Mouse (Mus musculus): ENCODE data around the gene Snx9. TPM values are rescaled to one million over a fixed set of nuclear protein-coding genes. Genes with fewer than 3 reads are reported as not detected.
A peak's percentile ranks its signal among the peaks of the same experiment; 100 is the strongest.

Snx9 gene
- polyA plus RNA-seq (2014; fragmentation: Nextera tagmentation; extraction: Ambion mirVana), result 30.4 and 31.2 TPM in 2 replicates

DNA sequence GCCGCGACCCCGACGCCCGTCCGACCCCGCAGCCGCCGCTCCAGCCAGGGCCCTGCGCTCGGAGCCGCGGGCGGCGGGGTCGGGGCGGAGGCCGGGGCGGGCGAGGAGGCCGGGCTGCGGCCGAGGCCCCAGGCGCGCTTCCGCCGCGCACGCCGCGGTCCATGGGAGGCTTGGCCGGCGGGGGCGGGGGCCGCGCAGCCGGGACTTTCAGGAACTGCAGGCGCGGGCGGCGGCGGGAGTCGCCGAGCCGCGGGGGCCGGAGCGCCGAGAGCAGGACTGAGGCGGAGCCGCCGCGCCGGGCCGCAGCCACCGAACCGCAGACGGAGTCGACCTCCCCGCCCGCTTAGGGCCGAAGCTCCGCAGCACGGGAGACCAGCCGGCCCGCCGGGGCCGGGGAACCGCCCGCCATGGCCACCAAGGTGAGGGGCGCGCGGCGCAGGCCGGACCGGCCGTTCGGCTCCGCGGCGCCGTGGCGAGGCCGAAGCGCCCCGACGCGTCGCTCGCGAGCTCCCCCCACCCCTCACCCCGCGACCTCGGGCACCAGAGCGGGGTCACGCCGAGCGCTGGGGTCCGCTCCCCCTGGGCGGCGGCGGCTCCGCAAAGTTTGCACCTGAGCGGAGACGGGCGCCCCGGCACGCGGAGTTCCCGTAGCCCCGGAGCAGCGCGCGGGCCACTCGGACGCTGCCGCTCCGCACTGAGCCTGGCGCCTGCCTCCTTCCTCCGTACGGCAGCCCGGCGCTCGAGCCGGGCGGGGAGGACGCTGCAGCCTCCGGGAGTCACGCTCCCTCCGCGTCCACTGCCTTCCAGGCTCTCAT, at the start of gene Snx9:
Gene Snx9 (plus strand): TSS at position 202 of the 815 bp plus-strand sequence.
- Histone ChIP-seq H3K36me3 (replicated peaks; ENCODE audit: control insufficient read depth, insufficient read depth, low read depth, low read length) (no peaks in the 10 kb centered on the region), H3K9me3 (replicated peaks; ENCODE audit: control insufficient read depth, low read length) (no peaks in the 10 kb centered on the region), H3K27me3 (ENCODE audit: control insufficient read depth, insufficient read depth, low read length) (no peaks in the 10 kb centered on the region)

DNA sequence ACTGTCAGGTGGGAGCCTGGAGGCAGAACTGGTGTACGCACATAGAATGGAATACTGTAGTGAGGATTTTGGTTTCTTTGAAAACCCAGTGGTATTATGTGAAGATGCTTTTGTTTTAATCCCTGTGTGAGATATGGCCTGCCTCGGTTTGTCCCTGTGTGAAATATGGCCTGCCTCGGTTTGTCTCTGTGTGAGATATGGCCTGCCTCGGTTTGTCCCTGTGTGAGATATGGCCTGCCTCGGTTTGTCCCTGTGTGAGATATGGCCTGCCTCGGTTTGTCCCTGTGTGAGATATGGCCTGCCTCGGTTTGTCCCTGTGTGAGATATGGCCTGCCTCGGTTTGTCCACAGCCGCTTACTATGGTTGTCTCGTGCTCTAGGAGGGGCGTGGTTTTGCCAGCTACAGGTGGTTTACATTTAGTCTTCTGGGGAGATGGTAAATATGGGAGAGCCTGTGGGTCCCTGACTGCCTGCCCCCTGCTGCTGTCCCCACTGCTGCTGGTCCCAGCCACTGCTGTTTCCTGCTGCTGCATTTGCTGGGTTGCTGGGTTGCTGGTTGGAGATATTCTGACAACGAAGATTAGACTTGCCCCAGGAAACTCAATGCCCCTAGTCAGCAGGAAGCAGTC, 48.9 kb upstream of the Snx9 start:
- Histone ChIP-seq H3K4me1 (ENCODE audit: control insufficient read depth, insufficient read depth, low read length) (no peaks in the 10 kb centered on the region), H3K36me3 (replicated peaks; ENCODE audit: control insufficient read depth, insufficient read depth, low read depth, low read length) (no peaks in the 10 kb centered on the region), H3K27ac (replicated peaks; ENCODE audit: low read depth, low read length) (no peak overlapping the region), H3K4me2 (ENCODE audit: low read depth, low read length) (no peak overlapping the region), H3K9ac (replicated peaks; ENCODE audit: low read length) (no peak overlapping the region), H3K9me3 (replicated peaks; ENCODE audit: control insufficient read depth, low read length) (no peaks in the 10 kb centered on the region), H3K4me3 (ENCODE audit: low read depth, low read length) (no peak overlapping the region), H3K27me3 (ENCODE audit: control insufficient read depth, insufficient read depth, low read length) (no peaks in the 10 kb centered on the region)
- DNase-seq (ENCODE audit: low spot score) (no peak), ATAC-seq (replicated peaks; ENCODE audit: insufficient number of reproducible peaks, low FRiP score, low TSS enrichment, low read depth) (no peak)
- 84% methylated on average over 11 of the region's 12 CpGs for WGBS

More for the DNA sequence above, at the start of gene Snx9:
- Histone ChIP-seq H3K4me2 (ENCODE audit: low read depth, low read length) (peak within 1 kb of the TSS; percentile 84), H3K27ac (replicated peaks; ENCODE audit: low read depth, low read length) (peak within 1 kb of the TSS; percentile 96), H3K4me3 (ENCODE audit: low read depth, low read length) (peak within 1 kb of the TSS; percentile 84), H3K9ac (replicated peaks; ENCODE audit: low read length) (peak within 1 kb of the TSS; percentile 98), H3K4me1 (ENCODE audit: control insufficient read depth, insufficient read depth, low read length) (no peaks in the 10 kb centered on the region)
- under 1% methylated on average over 81 of the region's 131 CpGs for WGBS
- ATAC-seq (replicated peaks; ENCODE audit: insufficient number of reproducible peaks, low FRiP score, low TSS enrichment, low read depth) (peak; percentile 84), DNase-seq (ENCODE audit: low spot score) (peak; percentile 77)

DNA sequence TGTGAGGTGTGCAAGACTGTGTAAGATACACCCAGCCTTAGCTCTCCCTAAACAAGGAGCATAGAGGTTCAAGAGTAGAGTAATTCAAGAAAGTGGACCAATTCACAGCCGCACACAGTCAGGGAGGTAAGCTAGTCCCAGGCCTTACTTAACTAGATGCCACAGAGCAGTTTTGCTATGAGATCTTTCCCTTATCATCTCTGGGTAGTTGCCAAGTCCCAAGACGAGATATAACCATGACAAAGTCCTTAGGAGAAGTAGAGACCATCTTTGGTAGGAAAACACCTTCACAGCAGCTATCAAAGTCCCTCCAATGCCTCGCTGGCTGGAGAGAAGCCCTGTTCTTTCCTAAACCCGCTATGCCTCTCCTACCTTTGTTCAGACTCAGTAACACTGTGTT, 47.5 kb upstream of the Snx9 start:
- ATAC-seq (replicated peaks; ENCODE audit: insufficient number of reproducible peaks, low FRiP score, low TSS enrichment, low read depth) (no peak), DNase-seq (ENCODE audit: low spot score) (no peak)
- Histone ChIP-seq H3K4me2 (ENCODE audit: low read depth, low read length) (no peak overlapping the region), H3K36me3 (replicated peaks; ENCODE audit: control insufficient read depth, insufficient read depth, low read depth, low read length) (no peaks in the 10 kb centered on the region), H3K9me3 (replicated peaks; ENCODE audit: control insufficient read depth, low read length) (no peaks in the 10 kb centered on the region), H3K9ac (replicated peaks; ENCODE audit: low read length) (no peak overlapping the region), H3K4me3 (ENCODE audit: low read depth, low read length) (no peak overlapping the region), H3K27me3 (ENCODE audit: control insufficient read depth, insufficient read depth, low read length) (no peaks in the 10 kb centered on the region), H3K4me1 (ENCODE audit: control insufficient read depth, insufficient read depth, low read length) (no peaks in the 10 kb centered on the region), H3K27ac (replicated peaks; ENCODE audit: low read depth, low read length) (no peak overlapping the region)
- WGBS, result 72% methylated on average over 4 of the region's 4 CpGs

DNA sequence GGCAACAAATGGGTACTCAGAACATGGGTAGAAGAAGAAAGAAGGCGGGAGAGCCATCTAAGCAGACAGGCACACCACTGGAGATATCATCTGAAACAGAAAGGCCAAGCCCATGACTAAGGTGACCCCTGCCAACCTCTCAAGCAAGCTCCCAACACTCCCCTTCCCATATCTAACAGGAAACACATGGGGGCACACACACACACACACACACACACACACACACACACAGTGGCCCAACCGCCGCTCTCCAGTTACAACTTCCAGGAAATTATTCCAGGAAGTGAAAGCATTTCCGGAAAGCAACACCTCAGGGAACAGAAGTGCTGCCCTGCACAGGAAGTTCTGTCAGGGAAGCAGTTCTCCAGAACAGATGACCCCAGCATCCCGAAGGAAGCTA, 46.9 kb upstream of the Snx9 start:
- H3K9me3 ChIP-seq (replicated peaks; ENCODE audit: control insufficient read depth, low read length), result no peaks in the 10 kb centered on the region
- WGBS, result 61% methylated on average over 5 of the region's 5 CpGs
- no peaks in the 10 kb centered on the region for H3K27me3 ChIP-seq (ENCODE audit: control insufficient read depth, insufficient read depth, low read length)
- H3K27ac ChIP-seq (replicated peaks; ENCODE audit: low read depth, low read length), result no peak overlapping the region
- ATAC-seq (replicated peaks; ENCODE audit: insufficient number of reproducible peaks, low FRiP score, low TSS enrichment, low read depth), result no peak
- DNase-seq (ENCODE audit: low spot score), result no peak
- H3K4me2 ChIP-seq (ENCODE audit: low read depth, low read length), result no peak overlapping the region
- H3K9ac ChIP-seq (replicated peaks; ENCODE audit: low read length), result no peak overlapping the region
- H3K4me1 ChIP-seq (ENCODE audit: control insufficient read depth, insufficient read depth, low read length), result no peaks in the 10 kb centered on the region
- H3K4me3 ChIP-seq (ENCODE audit: low read depth, low read length), result no peak overlapping the region
- H3K36me3 ChIP-seq (replicated peaks; ENCODE audit: control insufficient read depth, insufficient read depth, low read depth, low read length), result no peaks in the 10 kb centered on the region

DNA sequence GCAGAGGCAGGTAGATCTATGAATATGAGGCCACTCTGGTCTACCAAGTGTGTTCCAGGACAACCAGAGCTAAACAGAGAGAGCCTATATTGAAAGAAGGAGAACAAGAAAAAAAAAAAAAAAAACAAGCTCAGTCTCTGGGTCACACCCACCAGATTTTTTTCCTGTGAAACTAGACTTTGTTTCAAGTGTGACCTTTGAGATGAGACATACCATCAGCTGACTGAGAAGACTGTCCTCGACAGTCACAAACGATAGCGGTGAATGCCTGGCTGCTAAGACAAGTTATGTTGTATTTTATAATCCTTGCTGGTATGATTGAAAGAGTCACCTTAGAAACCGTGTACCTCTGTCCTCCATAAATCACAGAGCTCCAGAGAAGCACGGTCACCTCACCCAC, 45.8 kb upstream of the Snx9 start:
- Histone ChIP-seq H3K27me3 (ENCODE audit: control insufficient read depth, insufficient read depth, low read length) (no peaks in the 10 kb centered on the region), H3K9me3 (replicated peaks; ENCODE audit: control insufficient read depth, low read length) (no peaks in the 10 kb centered on the region), H3K4me2 (ENCODE audit: low read depth, low read length) (no peak overlapping the region), H3K36me3 (replicated peaks; ENCODE audit: control insufficient read depth, insufficient read depth, low read depth, low read length) (no peaks in the 10 kb centered on the region), H3K9ac (replicated peaks; ENCODE audit: low read length) (no peak overlapping the region), H3K27ac (replicated peaks; ENCODE audit: low read depth, low read length) (no peak overlapping the region), H3K4me3 (ENCODE audit: low read depth, low read length) (no peak overlapping the region), H3K4me1 (ENCODE audit: control insufficient read depth, insufficient read depth, low read length) (no peaks in the 10 kb centered on the region)
- DNase-seq (ENCODE audit: low spot score) (no peak), ATAC-seq (replicated peaks; ENCODE audit: insufficient number of reproducible peaks, low FRiP score, low TSS enrichment, low read depth) (no peak)
- 73% methylated on average over 5 of the region's 5 CpGs for WGBS

DNA sequence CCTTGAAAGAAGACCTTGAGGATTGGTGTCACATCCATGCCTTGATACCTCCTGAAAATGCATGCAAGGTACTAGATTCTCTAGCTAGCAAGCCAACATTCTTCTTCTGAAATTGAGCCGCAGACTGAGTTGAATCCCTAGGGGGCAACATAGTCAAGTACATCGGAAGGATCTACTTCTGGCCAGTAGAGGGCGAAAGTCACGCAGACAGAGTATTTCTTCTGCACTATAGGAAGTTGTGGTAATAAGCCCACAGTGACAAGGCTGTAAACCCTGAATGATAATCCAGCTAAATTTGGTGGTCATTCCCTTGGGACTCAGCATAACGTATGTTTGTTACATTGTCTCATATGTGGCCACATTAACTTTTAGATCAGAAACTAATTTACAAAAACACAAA, 45.3 kb upstream of the Snx9 start:
- H3K27me3 ChIP-seq (ENCODE audit: control insufficient read depth, insufficient read depth, low read length), result no peaks in the 10 kb centered on the region
- DNase-seq (ENCODE audit: low spot score) (peak; percentile 90), ATAC-seq (replicated peaks; ENCODE audit: insufficient number of reproducible peaks, low FRiP score, low TSS enrichment, low read depth) (0 out of 2 replicates have a peak, but pooled peaks have one; percentile 48)
- no peak overlapping the region for H3K27ac ChIP-seq (replicated peaks; ENCODE audit: low read depth, low read length)
- WGBS, result 4% methylated on average over 5 of the region's 5 CpGs
- H3K9me3 ChIP-seq (replicated peaks; ENCODE audit: control insufficient read depth, low read length), result no peaks in the 10 kb centered on the region
- no peaks in the 10 kb centered on the region for H3K36me3 ChIP-seq (replicated peaks; ENCODE audit: control insufficient read depth, insufficient read depth, low read depth, low read length)
- no peak overlapping the region for H3K4me3 ChIP-seq (ENCODE audit: low read depth, low read length)
- no peak overlapping the region for H3K9ac ChIP-seq (replicated peaks; ENCODE audit: low read length)
- no peaks in the 10 kb centered on the region for H3K4me1 ChIP-seq (ENCODE audit: control insufficient read depth, insufficient read depth, low read length)
- no peak overlapping the region for H3K4me2 ChIP-seq (ENCODE audit: low read depth, low read length)

DNA sequence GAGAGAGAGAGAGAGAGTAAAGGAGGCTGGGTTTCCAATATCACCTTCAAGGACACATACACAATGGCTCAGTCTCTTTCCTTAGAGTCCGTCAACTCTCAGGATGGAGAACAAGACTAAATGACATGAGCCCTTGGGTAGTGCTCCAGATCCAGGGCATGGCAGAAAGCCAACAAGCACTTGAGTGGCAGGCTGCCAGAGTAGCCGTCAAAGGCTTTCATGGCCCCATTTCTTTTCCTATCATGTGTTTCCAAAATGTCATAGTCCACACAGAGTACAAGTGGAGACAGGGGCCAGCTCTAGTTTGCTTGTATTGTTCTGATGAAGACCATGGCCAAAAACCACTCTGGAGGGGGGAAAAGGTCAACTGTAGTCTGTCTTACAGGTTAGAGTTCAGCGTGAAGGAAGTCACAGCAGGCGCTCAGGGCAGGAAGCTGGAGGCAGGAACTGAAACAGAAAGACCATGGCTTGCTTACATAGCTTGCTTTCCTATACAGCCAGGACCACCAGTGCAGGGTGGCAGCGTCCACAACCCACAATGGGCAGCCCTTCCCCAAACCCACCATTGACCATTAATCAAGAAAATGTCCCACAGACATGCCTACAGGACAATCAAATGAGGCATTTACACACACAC, 43.9 kb upstream of the Snx9 start:
- H3K9me3 ChIP-seq (replicated peaks; ENCODE audit: control insufficient read depth, low read length), result no peaks in the 10 kb centered on the region
- no peaks in the 10 kb centered on the region for H3K4me1 ChIP-seq (ENCODE audit: control insufficient read depth, insufficient read depth, low read length)
- H3K9ac ChIP-seq (replicated peaks; ENCODE audit: low read length), result no peak overlapping the region
- DNase-seq (ENCODE audit: low spot score) (no peak), ATAC-seq (replicated peaks; ENCODE audit: insufficient number of reproducible peaks, low FRiP score, low TSS enrichment, low read depth) (no peak)
- no peaks in the 10 kb centered on the region for H3K36me3 ChIP-seq (replicated peaks; ENCODE audit: control insufficient read depth, insufficient read depth, low read depth, low read length)
- H3K27ac ChIP-seq (replicated peaks; ENCODE audit: low read depth, low read length), result no peak overlapping the region
- H3K27me3 ChIP-seq (ENCODE audit: control insufficient read depth, insufficient read depth, low read length), result no peaks in the 10 kb centered on the region
- 77% methylated on average over 5 of the region's 5 CpGs for WGBS
- no peak overlapping the region for H3K4me3 ChIP-seq (ENCODE audit: low read depth, low read length)
- no peak overlapping the region for H3K4me2 ChIP-seq (ENCODE audit: low read depth, low read length)

All from embryonic facial prominence, embryonic 11.5 days (tissue).